Mouse (Mus musculus) heart, adult 11 months (tissue): ENCODE results near the gene Tnik.

ENCODE experiments used
- DNase-seq: peaks from one replicate; pipeline ENCODE4 v3.0.0; 2022

Gene Tnik

DNA sequence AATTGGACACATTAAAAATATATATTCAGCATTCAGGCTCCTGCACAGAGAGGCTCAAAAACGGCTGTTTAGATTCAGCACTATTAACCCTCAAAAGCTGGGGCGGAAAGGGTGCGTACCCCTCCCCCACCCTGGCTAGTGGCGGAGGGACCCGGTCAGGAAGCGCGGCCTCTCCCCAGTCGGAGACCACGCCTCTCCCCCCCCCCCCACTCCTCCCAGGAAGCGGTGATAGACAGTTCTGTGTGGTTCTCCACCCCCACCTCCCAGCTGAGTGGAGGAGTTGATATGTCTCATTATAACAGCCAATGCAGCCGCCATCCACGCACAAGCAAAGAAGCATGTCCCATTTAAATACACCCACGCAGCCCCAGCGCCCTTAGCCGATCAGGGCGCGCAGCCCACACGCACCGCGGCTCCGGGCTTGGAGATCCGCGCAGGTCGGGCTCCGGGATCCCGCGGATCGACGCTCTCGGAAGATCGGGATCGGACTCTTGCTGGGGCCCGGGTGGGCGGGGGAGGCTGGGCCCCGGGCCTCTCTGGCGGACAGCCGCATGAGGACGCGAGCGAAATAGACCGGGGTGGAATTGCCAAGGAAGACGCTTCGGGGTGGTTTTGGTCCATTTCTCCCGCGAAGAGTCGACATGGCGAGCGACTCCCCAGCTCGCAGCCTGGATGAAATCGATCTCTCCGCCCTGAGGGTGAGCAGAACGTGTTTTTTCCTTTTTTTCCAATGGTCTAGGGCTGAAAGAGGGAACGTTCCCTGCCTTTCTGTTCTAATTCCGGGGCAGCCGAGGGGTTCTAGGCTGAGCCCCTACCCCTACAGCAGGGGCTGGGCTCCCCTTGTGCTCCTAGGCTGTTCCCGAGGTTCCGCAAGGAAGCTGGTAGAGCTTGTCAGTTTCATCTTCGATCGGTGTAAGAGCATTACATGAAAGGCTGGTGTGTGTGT is at the start of gene Tnik:
TSS of gene Tnik (plus strand) at position 213 of the 946 bp plus-strand sequence.
- DNase-seq, result peak; percentile 98

- peak; percentile 80 for DNase-seq
Measured at GRCm38 (mm10) chr3:28214886-28215311, 48.1 kb upstream of the Tnik start.

GRCm38 (mm10) chr3:28217001-28217400 is 46.0 kb upstream of the Tnik start:
- no peak for DNase-seq

DNA sequence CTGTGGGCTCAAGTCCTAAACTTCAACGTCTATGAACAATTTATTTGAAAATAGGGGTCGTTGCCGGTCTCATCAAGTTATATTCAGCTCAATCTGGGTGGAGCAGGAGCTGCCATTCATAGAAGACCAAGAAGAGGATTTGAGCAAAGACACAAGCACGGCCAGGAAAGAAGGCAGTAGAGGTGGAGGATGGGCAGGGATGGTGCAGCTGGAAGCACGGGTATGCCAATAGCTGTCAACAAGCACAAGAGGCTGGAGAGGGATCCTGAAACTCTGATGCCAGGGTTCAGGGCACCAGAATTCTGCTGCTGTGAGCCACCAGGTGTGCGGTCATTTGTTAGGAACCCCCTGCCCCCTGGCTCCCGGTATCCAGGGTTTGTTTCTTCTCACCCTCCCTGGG is 43.5 kb upstream of the Tnik start:
- peak; percentile 66 for DNase-seq

DNA sequence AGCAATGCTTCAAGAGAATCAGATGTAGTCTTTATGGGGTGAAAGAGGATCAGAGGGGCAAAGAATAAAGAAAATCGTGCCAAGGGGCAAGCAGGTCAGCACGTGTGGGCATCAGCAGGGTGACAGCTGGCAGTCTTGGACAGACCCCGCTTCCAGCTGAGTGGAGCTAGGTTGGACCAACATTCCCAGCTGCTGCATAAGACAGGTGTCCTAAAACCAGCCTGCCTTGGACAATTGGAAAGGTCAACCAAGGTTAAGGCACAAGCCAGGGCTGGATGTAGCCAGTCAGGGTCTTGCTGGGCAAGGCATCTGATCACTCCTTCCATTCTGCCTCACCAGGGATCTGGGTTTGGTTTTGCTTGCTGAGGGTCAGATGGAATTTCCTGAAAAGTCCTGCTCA is 43.0 kb upstream of the Tnik start:
- peak; percentile 74 for DNase-seq

GRCm38 (mm10) chr3:28224437-28225356 is 38.3 kb upstream of the Tnik start:
- DNase-seq, result peak; percentile 64

- DNase-seq, result peak; percentile 89
Measured at GRCm38 (mm10) chr3:28225357-28225905, 37.6 kb upstream of the Tnik start.

DNA sequence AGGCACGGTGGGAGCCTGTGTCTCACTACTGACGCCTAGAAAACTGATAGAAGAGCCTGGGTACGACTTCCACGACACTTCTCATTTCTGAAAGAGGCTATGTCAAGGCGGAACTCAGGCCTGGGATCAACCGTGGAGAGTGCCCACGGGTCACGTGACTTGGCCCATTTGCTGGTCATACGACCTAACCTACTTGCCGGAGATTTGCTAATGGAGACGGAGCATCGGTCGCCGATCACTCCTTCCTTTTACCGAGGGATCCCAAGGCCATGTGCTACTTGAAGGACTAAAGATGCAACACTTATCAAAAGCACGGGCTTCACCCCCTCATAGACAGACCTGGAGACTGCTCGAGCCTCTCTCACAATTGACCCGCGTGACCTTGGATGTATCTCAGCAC is 36.8 kb upstream of the Tnik start:
- DNase-seq, result peak; percentile 72

DNA sequence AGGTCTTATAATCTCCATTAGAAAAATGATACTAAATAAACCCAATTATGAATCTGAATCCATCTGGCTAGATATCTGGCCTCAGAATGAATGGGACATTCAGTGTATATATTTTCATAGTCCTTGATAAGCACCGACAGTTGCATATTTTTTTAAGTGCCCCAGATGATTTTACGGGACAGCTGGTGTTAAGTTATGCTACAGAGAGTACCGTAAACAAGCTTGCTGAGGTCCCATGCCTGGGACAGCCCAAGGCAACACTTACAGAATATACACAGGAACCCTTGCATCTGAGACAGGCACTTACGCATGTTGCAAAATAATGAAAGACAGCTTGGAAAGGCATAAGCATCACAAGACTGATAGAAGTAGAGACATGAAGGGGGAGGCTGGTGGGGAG is 34.1 kb upstream of the Tnik start:
- peak; percentile 14 for DNase-seq

DNA sequence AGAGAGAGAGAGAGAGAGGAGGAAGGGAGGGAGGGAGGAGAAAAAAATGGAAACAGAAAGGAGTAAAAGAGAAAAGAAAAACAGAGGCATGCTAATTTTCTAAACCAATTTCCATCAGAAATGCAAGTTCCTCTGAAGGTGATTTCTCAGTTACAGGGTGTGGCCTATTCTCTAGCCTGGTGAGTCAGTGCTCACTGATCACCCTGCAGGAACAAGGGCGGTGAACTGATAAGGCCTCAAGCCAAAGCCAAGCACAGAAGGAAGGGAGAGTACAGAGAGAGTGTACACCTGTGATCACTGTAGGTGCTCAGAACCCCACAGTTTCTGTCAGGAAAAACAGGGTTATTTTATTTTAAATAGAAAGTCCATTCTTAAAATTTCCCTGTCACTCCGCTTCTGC is 33.5 kb upstream of the Tnik start:
- peak; percentile 65 for DNase-seq

GRCm38 (mm10) chr3:28232885-28233284 is 30.1 kb upstream of the Tnik start:
- DNase-seq, result peak; percentile 21

DNA sequence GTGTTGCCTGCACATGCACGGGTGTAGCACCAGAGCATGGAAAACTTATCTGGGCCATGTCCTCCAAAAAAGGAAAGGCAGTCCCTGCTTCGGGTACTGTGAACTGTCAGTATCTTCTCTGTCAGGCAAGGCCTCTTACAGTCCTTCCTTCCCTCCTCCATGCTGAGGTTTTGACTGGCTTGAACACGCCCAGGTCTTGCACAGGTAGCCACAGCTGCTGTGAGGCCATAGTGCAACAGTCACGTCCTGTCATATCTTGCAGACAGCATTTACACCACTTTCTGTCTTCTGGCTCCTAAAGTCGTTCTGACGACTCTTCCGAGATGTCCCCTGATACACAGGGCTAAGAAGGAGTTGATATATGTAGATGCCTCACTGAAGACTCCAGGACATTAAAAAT is 28.8 kb upstream of the Tnik start:
- DNase-seq, result no peak

DNA sequence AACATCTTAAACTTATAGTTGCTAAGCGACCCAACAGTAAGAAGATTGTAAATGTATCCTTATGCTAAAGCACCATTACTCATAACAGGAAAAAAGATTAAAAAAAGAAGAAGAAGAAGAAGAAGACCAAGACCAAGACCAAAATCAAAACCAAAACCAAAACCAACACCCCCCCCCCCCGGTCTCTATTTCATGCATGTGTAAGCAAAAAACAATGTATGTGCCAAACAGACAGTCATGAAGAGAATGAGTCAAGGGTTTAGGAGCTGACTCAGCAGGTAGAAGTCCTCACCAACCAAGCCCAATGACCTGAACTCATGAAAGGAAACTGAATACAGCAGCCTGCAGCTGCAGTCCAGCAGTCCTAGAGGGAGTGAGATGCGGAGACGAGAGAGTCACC is 26.3 kb upstream of the Tnik start:
- no peak for DNase-seq

DNA sequence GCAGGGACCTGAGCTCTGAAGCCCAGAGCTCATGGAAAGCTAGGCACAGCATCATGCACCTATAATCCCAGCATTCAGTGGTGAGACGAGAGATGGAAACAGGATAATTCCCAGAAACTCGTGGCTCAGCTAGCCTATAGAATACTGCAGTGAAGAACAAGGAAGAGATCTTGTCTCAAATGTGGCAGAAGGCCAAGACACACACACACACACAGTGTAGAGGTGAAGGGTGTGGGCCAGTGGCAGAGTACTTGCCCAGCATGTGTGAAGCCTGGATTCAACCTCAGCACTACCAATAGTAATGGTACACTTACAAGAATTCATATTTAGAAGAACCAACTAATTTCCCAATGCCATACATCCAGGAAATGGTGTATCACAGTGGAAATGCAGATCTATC is 24.9 kb upstream of the Tnik start:
- no peak for DNase-seq

GRCm38 (mm10) chr3:28242561-28242960 is 20.5 kb upstream of the Tnik start:
- peak; percentile 96 for DNase-seq

DNA sequence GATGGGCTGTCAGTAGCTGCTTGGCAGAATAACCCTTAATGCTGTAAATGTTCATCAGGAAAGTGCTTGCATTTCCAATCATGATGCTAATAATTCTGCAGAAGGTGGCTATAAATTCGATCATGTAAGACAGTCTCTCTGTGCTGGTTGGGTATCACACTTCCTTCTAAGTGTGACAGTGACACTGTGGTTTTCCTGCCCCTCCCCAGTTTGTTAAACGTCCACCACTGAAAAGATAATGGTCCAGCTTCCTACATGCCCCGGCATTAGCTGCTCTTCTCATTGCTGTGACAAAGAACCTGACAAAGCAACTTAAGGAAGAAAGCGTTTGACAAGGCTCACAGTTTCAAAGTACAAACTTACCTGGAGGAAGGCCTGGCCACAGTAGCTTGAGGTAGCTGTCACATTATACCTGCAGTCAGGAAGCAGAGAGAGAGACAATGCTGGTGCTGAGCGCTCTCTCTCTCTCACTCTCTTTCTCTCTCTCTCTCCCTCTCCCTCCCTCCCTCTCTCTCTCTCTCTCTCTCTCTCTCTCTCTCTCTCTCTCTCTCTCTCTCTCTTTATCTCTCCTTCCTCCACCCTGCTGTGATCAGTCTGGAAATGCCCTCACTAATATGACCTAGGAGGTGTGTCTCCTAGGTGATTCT is 18.6 kb upstream of the Tnik start:
- DNase-seq, result no peak

GRCm38 (mm10) chr3:28248255-28248957 is 14.6 kb upstream of the Tnik start:
- DNase-seq, result no peak

- peak; percentile 39 for DNase-seq
Measured at GRCm38 (mm10) chr3:28255711-28256110, 7.3 kb upstream of the Tnik start.

GRCm38 (mm10) chr3:28262371-28263001 is 528 bp upstream of the Tnik start:
- DNase-seq, result peak; percentile 97

DNA sequence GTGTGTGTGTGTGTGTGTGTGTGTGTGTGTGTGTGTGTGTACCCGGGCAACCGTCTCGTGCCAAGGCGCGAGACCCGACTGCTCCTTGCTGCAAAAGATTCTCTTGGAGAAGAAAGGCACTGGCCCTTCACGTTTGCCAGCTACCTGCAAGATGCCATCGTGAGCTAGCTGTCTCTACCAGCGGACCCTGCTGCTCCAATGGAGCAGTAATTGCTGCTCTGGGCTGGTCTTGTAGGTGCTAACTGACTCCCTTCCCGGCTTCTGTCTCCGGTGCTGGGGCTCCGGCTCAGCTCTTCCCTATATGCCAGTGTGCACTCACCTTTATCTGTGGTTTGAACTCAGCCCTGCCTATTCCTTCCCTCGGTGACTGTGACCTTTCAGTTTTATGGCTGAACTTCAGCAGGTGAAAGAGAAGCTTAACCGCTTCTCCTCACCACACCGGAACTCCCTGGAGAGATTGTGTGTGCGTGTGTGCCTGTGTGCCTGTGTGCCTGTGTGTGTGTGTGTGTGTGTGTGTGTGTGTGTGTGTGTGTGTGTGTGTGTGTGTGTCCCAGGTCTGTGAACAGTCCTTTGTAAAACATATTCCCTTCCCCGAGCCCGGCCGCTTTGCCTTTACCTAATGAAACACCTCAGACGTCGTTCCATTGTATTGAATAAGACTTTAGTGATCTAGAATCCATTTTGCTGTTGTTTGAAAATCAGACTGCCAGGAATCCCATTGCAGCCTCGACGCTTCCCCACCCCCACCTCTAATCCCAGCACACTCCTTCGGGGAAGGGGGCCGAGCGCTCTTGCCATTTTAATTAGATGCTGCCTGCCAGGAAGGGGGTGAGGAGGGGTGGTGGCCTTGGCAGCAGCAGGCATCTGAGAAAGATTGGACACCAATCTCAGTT is 1.2 kb downstream of the Tnik start:
- peak; percentile 86 for DNase-seq

DNA sequence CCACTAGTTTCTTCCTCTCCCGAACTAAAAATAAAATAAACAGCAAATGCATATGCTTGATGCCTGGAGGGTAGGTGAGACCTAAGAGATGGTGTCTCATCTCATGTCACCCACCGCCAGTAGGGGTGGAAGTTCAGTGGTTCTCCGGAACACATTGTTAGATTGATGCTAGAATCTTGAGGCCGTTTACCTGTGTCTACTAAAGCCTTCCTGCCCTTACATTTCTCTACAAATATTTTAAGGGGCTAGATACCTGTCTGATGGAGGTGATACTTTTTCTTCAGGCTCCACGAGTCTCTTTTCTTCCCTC is 1.8 kb downstream of the Tnik start:
- DNase-seq, result peak; percentile 85
